Mouse (Mus musculus) ES-E14 (cell line): ENCODE measurements around the gene Cygb.

Source experiments
- CHD2 ChIP-seq: IDR thresholded peaks from 2 replicates; pipeline ENCODE4 v1.6.1; 2014; ENCODE audit warnings: mild to moderate bottlenecking, low read depth, low read length, inconsistent platforms
- HCFC1 ChIP-seq: IDR thresholded peaks from 2 replicates; pipeline ENCODE4 v1.6.1; 2012; ENCODE audit warnings: low read length, inconsistent platforms, borderline replicate concordance; ENCODE audit not compliant: insufficient read depth
- ZNF384 ChIP-seq: IDR thresholded peaks from 2 replicates; pipeline ENCODE4 v1.6.1; 2012; ENCODE audit warnings: low read depth, low read length, inconsistent platforms

DNA sequence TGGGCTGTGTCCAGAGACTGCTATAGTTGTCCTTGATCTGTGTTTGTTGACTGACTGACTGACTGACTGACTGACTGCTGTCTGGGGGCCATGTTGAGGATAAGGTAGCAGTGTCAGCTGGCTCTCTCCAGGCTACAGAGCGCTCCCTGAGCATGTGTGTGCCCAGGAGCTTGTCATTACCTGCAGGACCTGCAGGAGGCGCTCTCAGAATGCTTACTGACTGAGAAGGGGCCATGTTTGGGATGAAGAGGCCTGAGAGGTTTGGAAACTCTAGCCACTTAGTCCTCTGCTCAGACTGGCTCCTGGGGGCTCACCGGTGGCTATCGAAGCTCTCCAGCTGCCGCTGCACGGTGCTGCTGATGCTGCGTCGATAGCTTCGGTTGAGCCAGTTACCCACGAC lies 50.8 kb downstream of the Cygb start:
- TF ChIP-seq CHD2 = no peak
- no peak for TF ChIP-seq HCFC1
- TF ChIP-seq ZNF384 = no peak
